Mouse (Mus musculus) adrenal gland, postnatal 25 days (tissue): ENCODE results near the gene Tbc1d8. TPM values are rescaled to one million over a fixed set of nuclear protein-coding genes. Genes with fewer than 3 reads are reported as not detected.

Source experiments
- DNase-seq: peaks from one replicate; pipeline ENCODE4 v3.0.0; 2021; ENCODE audit warnings: mixed read lengths
- total RNA-seq: library from RNA; stranded (reverse); gene quantifications from 2 replicates; pipeline ENCODE4 v1.2.3, GENCODE M21; 2021

Gene Tbc1d8
- total RNA-seq, 1 experiment from 2014 or later = 16.7 TPM

GRCm38 (mm10) chr1:39394096-39394495, 84.5 kb downstream of the Tbc1d8 start:
- no peak for DNase-seq

GRCm38 (mm10) chr1:39393217-39393867, 85.2 kb downstream of the Tbc1d8 start:
- no peak for DNase-seq

DNA sequence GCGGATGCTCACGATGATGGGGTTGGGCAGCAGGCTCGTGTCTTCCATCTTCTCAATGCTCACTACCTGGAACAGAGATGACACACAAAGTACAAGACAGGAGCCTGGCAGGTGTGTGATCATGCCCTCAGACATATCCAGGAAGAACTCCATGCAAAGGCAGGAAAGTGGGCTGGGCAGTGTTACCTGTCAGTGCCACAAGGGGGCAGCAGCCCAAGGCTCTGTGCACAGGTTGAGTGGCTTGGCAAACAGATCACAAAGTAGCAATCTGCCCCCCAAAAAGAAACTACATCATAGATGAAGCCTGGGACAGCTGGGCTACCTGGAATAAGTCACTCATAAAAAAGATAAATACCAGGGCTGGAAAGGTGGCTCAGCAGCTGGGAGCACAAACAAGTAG, 86.4 kb downstream of the Tbc1d8 start:
- DNase-seq = peak; percentile 78

DNA sequence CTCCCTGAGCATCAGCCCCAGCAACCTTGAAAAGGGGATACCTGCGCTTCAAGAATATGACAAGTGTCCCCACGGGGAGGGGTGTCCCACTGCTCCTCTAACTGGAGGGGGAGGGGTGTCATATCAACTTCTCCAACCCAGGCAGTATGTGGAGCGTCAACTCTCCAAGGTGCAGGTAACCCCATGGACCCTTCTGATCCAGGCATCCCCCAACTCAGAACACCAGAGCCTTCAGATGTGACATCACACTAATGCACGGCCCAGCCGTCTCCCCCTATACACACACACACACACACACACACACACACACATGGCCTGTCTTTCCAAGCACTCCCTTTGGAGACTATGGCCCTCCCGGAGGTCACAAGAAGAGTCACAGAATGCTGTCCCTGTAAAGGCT, 86.9 kb downstream of the Tbc1d8 start:
- no peak for DNase-seq

- no peak for DNase-seq
These were observed 89.2 kb downstream of the Tbc1d8 start for GRCm38 (mm10) chr1:39389338-39389737.

GRCm38 (mm10) chr1:39388163-39388562, 90.4 kb downstream of the Tbc1d8 start:
- DNase-seq = no peak

DNA sequence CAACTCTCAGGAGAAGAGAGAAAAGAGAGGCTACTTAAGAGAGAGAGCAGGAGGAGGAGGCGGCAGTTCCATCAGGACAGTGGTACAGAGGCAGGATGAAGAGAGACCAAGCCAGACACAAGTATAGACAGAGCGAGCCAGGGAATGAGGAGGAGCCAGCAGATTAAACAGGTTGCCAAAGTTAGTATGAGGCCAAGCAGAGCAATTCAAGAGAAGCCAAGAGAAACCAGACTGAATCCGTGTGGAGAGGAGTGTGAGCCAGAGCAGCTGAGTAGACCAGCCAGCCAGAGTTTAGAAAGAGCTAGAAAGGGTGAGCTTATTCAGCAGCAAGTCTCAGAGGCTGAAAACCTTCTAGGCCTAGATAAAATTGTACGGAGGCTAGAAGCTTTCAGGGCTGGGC, 91.1 kb downstream of the Tbc1d8 start:
- no peak for DNase-seq

DNA sequence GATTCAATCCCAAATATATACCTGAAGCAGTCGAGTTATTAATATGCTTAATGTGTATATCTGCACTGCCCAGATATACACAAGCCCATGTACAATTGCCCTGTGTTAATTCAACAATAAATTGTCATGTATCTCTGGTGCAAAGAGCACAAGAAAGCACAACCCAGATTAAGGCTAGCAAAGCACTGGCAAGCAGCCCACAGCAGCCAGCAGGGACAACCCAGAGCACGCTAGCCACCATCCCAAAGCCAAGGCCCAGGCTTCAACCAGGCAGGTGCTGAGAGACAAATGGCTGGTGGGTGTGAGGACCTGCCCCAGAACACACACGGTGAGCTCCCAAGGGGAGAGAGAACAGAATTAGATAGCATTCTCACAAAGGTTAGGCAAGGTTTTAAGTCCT, 92.1 kb downstream of the Tbc1d8 start:
- no peak for DNase-seq

DNA sequence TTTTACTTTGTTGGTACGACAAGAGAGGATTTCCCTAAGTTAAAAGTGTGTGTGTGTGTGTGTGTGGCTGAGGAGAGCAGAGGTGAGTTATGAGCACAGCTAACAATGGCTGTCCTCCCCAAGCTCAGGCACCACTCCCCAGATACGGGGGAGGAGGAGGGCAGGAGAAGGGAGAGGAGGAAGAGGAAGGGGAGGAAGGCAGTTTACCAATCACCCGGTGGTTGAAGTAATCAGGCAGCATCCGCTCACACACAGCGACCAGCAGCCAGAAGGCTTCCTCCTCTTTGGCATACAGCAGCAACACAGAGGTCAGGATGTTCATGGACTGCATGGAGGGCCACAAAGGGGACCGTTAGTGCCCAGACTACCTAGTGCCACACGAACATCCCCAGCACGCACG, 93.6 kb downstream of the Tbc1d8 start:
- DNase-seq = no peak

GRCm38 (mm10) chr1:39381017-39381416, 97.5 kb downstream of the Tbc1d8 start:
- no peak for DNase-seq

DNA sequence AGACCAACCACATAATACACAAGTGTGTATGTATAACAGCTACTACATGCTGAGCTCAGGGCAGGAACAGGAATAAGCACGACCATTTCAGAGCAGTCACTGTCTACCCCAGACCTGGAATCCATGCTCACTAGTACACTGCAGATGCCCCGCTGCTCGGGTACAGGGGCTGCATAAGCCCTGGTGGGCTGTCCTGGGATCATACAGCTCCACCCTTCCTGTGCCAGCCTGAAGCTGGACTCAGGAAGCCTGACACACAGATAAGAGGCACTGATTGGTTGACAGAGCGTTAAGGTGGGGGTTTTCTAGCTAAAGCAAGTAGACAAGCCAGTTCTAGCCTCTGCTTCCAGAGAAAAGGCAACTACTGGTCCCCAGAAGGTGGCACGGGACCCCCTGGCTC, 99.5 kb downstream of the Tbc1d8 start:
- DNase-seq = no peak

DNA sequence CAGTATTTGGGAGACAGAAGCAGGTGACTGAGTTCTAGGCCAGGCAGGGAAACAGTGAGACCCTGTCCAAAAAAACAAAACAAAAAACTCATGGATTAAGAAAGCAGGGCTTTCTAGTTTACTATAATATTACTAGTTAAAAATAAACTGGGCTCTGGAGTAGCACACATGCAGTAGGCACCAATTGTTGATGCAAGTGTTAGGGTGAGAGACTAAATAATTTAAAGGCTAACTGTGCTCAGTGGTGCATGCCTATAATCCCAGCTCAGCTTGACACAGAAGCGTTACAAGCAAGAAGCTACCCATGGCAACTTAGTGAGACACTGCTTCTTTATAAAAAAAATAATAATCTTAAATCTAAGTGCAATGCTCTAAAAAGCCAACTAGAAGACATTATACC, 100.0 kb downstream of the Tbc1d8 start:
- DNase-seq = no peak

- DNase-seq = no peak
These were observed 101.8 kb downstream of the Tbc1d8 start for GRCm38 (mm10) chr1:39376726-39377240.

DNA sequence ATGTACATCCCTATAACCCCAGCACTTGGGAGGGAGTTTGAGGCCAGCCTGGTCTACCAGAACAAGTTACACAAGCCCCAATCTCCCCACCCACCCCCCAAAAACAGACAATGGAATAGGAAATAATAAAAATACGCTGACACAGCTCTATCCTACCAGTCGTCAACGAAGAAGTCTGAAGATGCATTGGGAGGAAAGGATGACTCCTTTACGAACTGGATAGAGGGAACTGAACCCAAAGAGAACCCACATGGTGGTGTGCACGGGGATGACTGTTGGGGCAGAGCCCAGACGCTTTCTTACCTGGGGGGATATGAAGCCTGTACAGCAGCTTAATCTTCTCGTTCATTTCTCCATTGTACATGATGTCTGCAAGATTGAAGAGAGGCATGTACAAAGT, 102.4 kb downstream of the Tbc1d8 start:
- DNase-seq = no peak

- DNase-seq = no peak
These were observed 104.2 kb downstream of the Tbc1d8 start for GRCm38 (mm10) chr1:39374231-39374809.

GRCm38 (mm10) chr1:39373378-39373777, 105.2 kb downstream of the Tbc1d8 start:
- DNase-seq = no peak

DNA sequence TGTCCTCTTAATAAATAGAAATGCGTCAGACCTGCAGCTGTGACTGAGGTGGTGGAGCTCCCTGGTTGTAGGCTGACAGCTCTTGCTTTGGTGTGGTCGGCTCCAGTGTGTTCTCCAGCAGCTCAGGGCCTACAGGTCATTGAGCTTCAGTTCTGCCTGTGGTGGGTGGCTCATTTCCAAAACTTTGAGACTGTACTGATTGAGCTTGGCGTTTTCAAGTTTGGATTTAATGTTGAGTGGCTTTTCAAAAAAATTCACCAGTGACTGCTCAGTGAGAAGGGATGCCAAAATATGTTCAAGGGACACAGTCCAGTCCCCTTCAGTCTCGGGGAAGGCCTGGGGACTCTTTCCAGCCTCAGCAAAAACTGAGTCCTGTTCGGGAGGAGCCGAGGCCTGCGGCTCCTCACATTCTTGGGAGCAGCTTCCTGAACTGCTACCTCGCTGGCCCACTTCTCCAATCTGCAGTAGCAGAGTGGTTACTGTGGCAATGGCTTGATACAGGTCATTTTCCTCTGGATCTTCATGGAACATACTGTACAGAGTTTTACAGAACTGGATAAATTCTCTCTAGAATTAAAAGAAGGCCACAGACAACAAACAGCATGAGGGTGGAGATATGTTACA, 106.2 kb downstream of the Tbc1d8 start:
- DNase-seq = no peak

DNA sequence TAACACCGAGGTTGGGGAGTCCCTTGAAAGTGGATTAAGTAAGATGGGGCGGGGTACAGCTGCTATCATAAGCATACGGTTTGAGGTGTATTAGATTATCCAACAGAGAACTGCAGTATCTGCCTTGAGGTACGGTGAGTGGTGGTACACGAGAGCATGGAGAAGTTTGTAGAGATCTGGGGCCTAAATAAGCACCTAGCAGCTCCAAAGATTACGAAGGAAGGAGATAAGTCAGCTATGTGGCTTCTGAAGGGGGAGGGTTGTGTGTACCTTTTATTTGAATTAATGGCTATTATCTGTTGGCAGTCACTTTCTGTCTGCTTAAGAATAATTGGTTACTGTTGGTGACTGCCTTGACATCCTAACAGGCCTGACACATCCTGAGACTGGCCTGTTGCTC, 108.1 kb downstream of the Tbc1d8 start:
- DNase-seq = no peak

- peak; percentile 26 for DNase-seq
These were observed 110.2 kb downstream of the Tbc1d8 start for GRCm38 (mm10) chr1:39368267-39368841.

GRCm38 (mm10) chr1:39367601-39368266, 110.8 kb downstream of the Tbc1d8 start, which contains the start of gene Rpl31:
Gene Rpl31, plus strand, starts transcription at chr1:39367842.
- peak; percentile 97 for DNase-seq

DNA sequence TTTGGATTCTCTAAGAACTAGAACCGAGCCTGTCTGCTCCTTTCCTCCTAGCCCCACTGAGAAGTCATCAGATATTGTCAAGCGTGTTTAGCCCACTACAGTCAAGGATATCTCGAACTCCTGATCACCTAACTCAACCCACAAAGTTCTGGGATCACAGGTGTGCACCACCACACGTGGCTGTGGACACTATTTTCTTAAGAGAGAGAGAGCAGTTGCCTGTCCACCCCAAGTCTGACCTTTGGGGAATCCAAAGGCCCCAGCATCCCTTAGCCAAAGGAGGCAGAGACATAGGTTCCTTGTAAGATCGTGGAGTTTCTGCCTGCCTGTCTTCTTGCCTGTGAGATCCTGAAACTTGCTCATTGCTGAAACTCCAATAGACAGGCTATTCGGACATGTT, 111.5 kb downstream of the Tbc1d8 start:
- no peak for DNase-seq

DNA sequence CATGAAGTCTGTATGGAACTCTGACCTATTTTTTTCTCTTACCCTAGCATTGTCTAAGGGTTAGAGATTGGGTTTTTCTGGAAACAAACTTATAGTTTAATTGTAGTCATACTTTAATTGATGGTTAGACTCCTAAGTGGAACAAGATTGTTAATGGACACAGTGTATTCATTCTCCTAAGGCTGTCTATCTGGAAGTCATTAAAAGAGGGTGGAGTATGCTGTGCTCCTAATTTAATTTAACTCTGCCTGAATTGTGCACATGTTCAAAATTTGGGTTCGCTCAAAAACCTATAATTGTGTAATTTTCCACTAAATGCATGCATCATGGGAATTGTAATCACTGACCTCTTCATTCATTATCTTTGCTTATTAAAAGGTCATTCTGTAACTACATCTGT, 113.0 kb downstream of the Tbc1d8 start:
- DNase-seq = no peak

DNA sequence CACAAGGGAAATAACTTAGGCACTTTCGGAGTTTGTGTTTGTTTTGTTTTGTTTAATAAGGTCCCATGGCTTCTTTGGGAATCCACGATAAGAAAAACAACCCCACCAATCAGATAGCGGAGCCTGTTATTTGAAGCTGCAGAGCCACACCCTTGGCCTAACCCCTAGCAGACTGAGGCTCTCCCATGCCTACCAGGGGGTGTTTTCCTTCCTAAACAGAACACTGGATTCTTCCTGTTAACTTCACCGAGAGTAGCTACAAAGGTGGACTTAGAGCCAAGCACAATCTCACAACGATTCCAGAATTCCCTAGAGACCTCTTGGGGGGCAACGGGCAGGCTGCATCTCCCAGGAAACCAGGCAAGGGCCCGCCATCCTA, 116.1 kb downstream of the Tbc1d8 start:
- DNase-seq = no peak
